Mouse (Mus musculus): ENCODE results near the gene Rcan2. TPM values are rescaled to one million over a fixed set of nuclear protein-coding genes. Genes with fewer than 3 reads are reported as not detected.

The Rcan2 gene
- 167 and 194 TPM in 2 replicates for polyA plus RNA-seq (2012; rRNA removed)

GRCm38 (mm10) chr17:43801077-43801476 is at the start of gene Rcan2:
TSS of gene Rcan2 (plus strand) at chr17:43801351.
- peak; percentile 61 for TF ChIP-seq CTCF (IDR thresholded peaks at IDR 0.05; ENCODE audit: extremely low read depth, insufficient read depth, low read length)
- TF ChIP-seq POLR2A (IDR thresholded peaks at IDR 0.05; ENCODE audit: extremely low read depth, insufficient read depth, low read length), result 0 out of 2 replicates have a peak, but pooled peaks have one; percentile 25
- Histone ChIP-seq H3K4me3 (ENCODE audit: insufficient read depth, low read length) (peak within 1 kb of the TSS; percentile 76), H3K4me1 (ENCODE audit: control insufficient read depth, insufficient read depth, low read length) (no peaks in the 10 kb centered on the region), H3K27ac (ENCODE audit: insufficient read depth, low read length) (peak within 1 kb of the TSS; percentile 91)

- TF ChIP-seq CTCF (IDR thresholded peaks at IDR 0.05; ENCODE audit: extremely low read depth, insufficient read depth, low read length), result no peak
- TF ChIP-seq POLR2A (IDR thresholded peaks at IDR 0.05; ENCODE audit: extremely low read depth, insufficient read depth, low read length), result no peak
- H3K27ac ChIP-seq (ENCODE audit: insufficient read depth, low read length), result no peak overlapping the region
- H3K4me3 ChIP-seq (ENCODE audit: insufficient read depth, low read length), result no peak overlapping the region
- H3K4me1 ChIP-seq (ENCODE audit: control insufficient read depth, insufficient read depth, low read length), result no peaks in the 10 kb centered on the region
Measured at GRCm38 (mm10) chr17:43752811-43753210, 48.3 kb upstream of the Rcan2 start.

GRCm38 (mm10) chr17:43754687-43755086 is 46.5 kb upstream of the Rcan2 start:
- no peaks in the 10 kb centered on the region for H3K4me1 ChIP-seq (ENCODE audit: control insufficient read depth, insufficient read depth, low read length)
- H3K4me3 ChIP-seq (ENCODE audit: insufficient read depth, low read length), result no peak overlapping the region
- H3K27ac ChIP-seq (ENCODE audit: insufficient read depth, low read length), result no peak overlapping the region
- TF ChIP-seq POLR2A (IDR thresholded peaks at IDR 0.05; ENCODE audit: extremely low read depth, insufficient read depth, low read length), result no peak
- no peak for TF ChIP-seq CTCF (IDR thresholded peaks at IDR 0.05; ENCODE audit: extremely low read depth, insufficient read depth, low read length)

- Histone ChIP-seq H3K4me1 (ENCODE audit: control insufficient read depth, insufficient read depth, low read length) (no peaks in the 10 kb centered on the region), H3K4me3 (ENCODE audit: insufficient read depth, low read length) (no peak overlapping the region)
- no peak for TF ChIP-seq CTCF (IDR thresholded peaks at IDR 0.05; ENCODE audit: extremely low read depth, insufficient read depth, low read length)
- no peak for TF ChIP-seq POLR2A (IDR thresholded peaks at IDR 0.05; ENCODE audit: extremely low read depth, insufficient read depth, low read length)
Measured at GRCm38 (mm10) chr17:43758607-43759259, 42.4 kb upstream of the Rcan2 start.

GRCm38 (mm10) chr17:43784531-43784930 is 16.6 kb upstream of the Rcan2 start:
- Histone ChIP-seq H3K27ac (ENCODE audit: insufficient read depth, low read length) (no peak overlapping the region), H3K4me1 (ENCODE audit: control insufficient read depth, insufficient read depth, low read length) (no peaks in the 10 kb centered on the region; the same call in 1 of the 2 replicates), H3K4me3 (ENCODE audit: insufficient read depth, low read length) (no peak overlapping the region)
- no peak for TF ChIP-seq POLR2A (IDR thresholded peaks at IDR 0.05; ENCODE audit: extremely low read depth, insufficient read depth, low read length)
- TF ChIP-seq CTCF (IDR thresholded peaks at IDR 0.05; ENCODE audit: extremely low read depth, insufficient read depth, low read length), result no peak

More at GRCm38 (mm10) chr17:43758607-43759259, 42.4 kb upstream of the Rcan2 start:
- no peak overlapping the region for H3K27ac ChIP-seq (ENCODE audit: insufficient read depth, low read length)

- Histone ChIP-seq H3K4me1 (ENCODE audit: control insufficient read depth, insufficient read depth, low read length) (no peaks in the 10 kb centered on the region; the same call in 1 of the 2 replicates), H3K27ac (ENCODE audit: insufficient read depth, low read length) (no peak overlapping the region), H3K4me3 (ENCODE audit: insufficient read depth, low read length) (no peak overlapping the region)
- TF ChIP-seq POLR2A (IDR thresholded peaks at IDR 0.05; ENCODE audit: extremely low read depth, insufficient read depth, low read length) (no peak), CTCF (IDR thresholded peaks at IDR 0.05; ENCODE audit: extremely low read depth, insufficient read depth, low read length) (no peak)
Measured at GRCm38 (mm10) chr17:43788222-43788621, 12.9 kb upstream of the Rcan2 start.

- Histone ChIP-seq H3K4me3 (ENCODE audit: insufficient read depth, low read length) (no peak overlapping the region), H3K4me1 (ENCODE audit: control insufficient read depth, insufficient read depth, low read length) (no peaks in the 10 kb centered on the region; the same call in 1 of the 2 replicates), H3K27ac (ENCODE audit: insufficient read depth, low read length) (no peak overlapping the region)
- TF ChIP-seq POLR2A (IDR thresholded peaks at IDR 0.05; ENCODE audit: extremely low read depth, insufficient read depth, low read length), result no peak
- no peak for TF ChIP-seq CTCF (IDR thresholded peaks at IDR 0.05; ENCODE audit: extremely low read depth, insufficient read depth, low read length)
Measured at GRCm38 (mm10) chr17:43789376-43789775, 11.8 kb upstream of the Rcan2 start.

- TF ChIP-seq POLR2A (IDR thresholded peaks at IDR 0.05; ENCODE audit: extremely low read depth, insufficient read depth, low read length), result no peak
- no peak for TF ChIP-seq CTCF (IDR thresholded peaks at IDR 0.05; ENCODE audit: extremely low read depth, insufficient read depth, low read length)
- H3K4me1 ChIP-seq (ENCODE audit: control insufficient read depth, insufficient read depth, low read length), result no peaks in the 10 kb centered on the region
- no peak overlapping the region for H3K27ac ChIP-seq (ENCODE audit: insufficient read depth, low read length)
- no peak overlapping the region for H3K4me3 ChIP-seq (ENCODE audit: insufficient read depth, low read length)
Measured at GRCm38 (mm10) chr17:43791751-43792150, 9.4 kb upstream of the Rcan2 start.

- H3K27ac ChIP-seq (ENCODE audit: insufficient read depth, low read length), result no peak overlapping the region
- TF ChIP-seq POLR2A (IDR thresholded peaks at IDR 0.05; ENCODE audit: extremely low read depth, insufficient read depth, low read length) (no peak), CTCF (IDR thresholded peaks at IDR 0.05; ENCODE audit: extremely low read depth, insufficient read depth, low read length) (no peak)
- no peak overlapping the region for H3K4me3 ChIP-seq (ENCODE audit: insufficient read depth, low read length)
- H3K4me1 ChIP-seq (ENCODE audit: control insufficient read depth, insufficient read depth, low read length), result no peaks in the 10 kb centered on the region
Measured at GRCm38 (mm10) chr17:43794731-43795280, 6.3 kb upstream of the Rcan2 start.
